Mouse (Mus musculus): ENCODE measurements around the gene Cpn1. TPM values are rescaled to one million over a fixed set of nuclear protein-coding genes. Genes with fewer than 3 reads are reported as not detected.

Cpn1 gene
- total and polyA plus RNA-seq, 2 experiments from 2014 or later: 0.58 to 0.84 TPM

DNA sequence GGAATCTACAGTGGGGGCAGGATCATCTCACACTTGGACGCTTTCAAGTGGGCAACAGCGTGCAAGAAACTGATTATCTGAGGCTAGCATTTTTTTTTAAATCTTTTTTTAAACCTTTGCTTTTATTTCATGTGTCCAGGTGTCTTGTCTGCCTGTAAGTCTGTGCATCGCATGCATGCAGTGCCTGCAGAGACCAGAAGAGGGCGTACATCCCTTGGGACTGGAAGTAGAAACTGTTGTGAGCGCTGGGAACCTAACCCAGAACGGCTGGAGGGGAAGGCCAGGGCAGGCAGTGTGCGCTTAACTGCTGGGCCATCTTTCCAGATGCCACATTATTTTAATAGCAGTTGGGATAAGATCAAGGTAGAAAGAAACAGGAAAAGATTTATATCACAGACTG lies 63.4 kb downstream of the Cpn1 start:
- no peak for ATAC-seq

DNA sequence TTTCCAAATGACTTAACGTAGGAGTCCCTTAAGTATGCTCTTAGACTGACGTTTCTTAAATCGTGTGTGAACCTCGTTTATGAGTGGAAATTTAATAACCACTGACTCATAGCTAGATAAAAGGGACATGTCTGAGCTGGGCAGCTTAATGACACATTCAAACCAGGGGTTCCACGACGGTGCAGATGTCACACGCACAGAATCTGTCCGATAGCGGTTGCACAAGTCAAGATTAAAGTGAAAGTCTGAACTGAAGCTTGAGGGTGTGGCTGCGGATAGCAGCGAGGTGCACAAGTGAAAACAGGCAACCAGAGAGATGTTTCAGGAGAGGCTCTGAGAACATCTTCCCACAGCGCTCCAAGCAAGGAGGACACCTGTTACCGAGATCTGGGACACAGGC lies 64.9 kb downstream of the Cpn1 start:
- Histone ChIP-seq H3K4me1 (ENCODE audit: insufficient read depth, low read length) (no peaks in the 10 kb centered on the region; the same call in 1 of the 2 replicates), H3K27ac (no peak overlapping the region), H3K4me2 (ENCODE audit: low read depth, low read length) (no peak overlapping the region), H3K9ac (replicated peaks; ENCODE audit: low read length) (no peak overlapping the region), H3K4me3 (ENCODE audit: low read length) (no peak overlapping the region), H3K9me3 (ENCODE audit: low read length) (no peaks in the 10 kb centered on the region), H3K36me3 (ENCODE audit: insufficient read depth, low read length) (no peaks in the 10 kb centered on the region), H3K27me3 (ENCODE audit: insufficient read depth, low read length) (no peaks in the 10 kb centered on the region)
- 70% methylated on average over 13 of the region's 13 CpGs for WGBS
- no peak for TF ChIP-seq CTCF (IDR thresholded peaks at IDR 0.05; ENCODE audit: low read depth)
- DNase-seq (ENCODE audit: low spot score) (no peak), ATAC-seq (no peak)

More for the DNA sequence above, 63.4 kb downstream of the Cpn1 start:
- H3K9ac ChIP-seq (replicated peaks; ENCODE audit: low read length): no peak overlapping the region
- H3K36me3 ChIP-seq (ENCODE audit: insufficient read depth, low read length): no peaks in the 10 kb centered on the region
- TF ChIP-seq CTCF (IDR thresholded peaks at IDR 0.05; ENCODE audit: low read depth): peak; percentile 42
- 90% methylated on average over 7 of the region's 7 CpGs for WGBS
- H3K4me3 ChIP-seq (ENCODE audit: low read length): no peak overlapping the region
- peaks cover 3% of the 10 kb centered on the region; the same call in 1 of the 2 replicates for H3K4me1 ChIP-seq (ENCODE audit: insufficient read depth, low read length)
- H3K27me3 ChIP-seq (ENCODE audit: insufficient read depth, low read length): no peaks in the 10 kb centered on the region
- H3K27ac ChIP-seq: no peak overlapping the region
- DNase-seq (ENCODE audit: low spot score): no peak
- no peaks in the 10 kb centered on the region for H3K9me3 ChIP-seq (ENCODE audit: low read length)
- no peak overlapping the region for H3K4me2 ChIP-seq (ENCODE audit: low read depth, low read length)

DNA sequence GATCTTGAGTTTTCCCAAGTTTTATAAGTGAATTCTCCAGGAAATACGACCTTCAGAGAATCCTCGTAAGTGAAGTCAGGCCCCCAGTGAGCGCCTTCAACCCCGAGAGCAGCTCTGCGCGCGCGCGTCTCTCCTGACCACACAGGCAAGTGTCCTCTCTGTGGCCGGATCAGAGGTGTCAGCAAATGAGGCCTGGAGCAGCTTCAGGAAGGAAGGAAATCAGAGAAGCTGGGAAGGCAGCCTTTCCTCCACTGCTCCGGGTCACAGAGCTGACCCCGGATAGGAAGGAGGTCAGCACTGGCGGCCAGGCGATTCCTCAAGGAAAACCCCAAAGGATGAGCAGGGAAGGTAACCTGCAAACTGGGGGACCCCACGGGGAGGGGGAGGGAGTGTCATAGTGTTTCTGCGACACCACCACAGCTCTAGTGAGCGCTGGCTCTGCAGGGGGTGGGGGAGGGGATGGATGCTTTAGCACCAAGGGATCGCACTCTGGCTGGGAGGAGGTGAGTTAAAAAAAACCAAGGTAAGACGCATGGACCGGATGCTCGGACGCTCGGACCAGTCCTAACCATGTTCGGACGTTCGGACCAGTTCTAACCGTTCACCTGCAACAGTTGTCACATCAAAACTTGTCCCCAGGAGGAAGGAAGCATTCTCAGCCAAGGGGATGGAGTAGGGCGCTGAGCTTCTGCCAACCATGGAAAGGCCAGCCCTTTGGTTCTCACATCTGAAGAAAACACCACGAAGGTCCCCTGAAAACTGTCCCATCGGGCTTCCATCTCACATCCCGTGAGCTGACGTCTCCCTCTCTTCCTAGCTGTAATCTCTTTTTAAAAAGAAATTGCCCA lies 65.7 kb downstream of the Cpn1 start:
- WGBS: 35% methylated on average over 32 of the region's 32 CpGs
- ATAC-seq: no peak
- Histone ChIP-seq H3K36me3 (ENCODE audit: insufficient read depth, low read length) (no peaks in the 10 kb centered on the region), H3K4me2 (ENCODE audit: low read depth, low read length) (peak overlapping the region; percentile 22; the same call in 1 of the 2 replicates), H3K4me1 (ENCODE audit: insufficient read depth, low read length) (no peaks in the 10 kb centered on the region), H3K9me3 (ENCODE audit: low read length) (no peaks in the 10 kb centered on the region), H3K9ac (replicated peaks; ENCODE audit: low read length) (no peak overlapping the region), H3K4me3 (ENCODE audit: low read length) (no peak overlapping the region), H3K27ac (no peak overlapping the region), H3K27me3 (ENCODE audit: insufficient read depth, low read length) (no peaks in the 10 kb centered on the region)
- no peak for DNase-seq (ENCODE audit: low spot score)
- no peak for TF ChIP-seq CTCF (IDR thresholded peaks at IDR 0.05; ENCODE audit: low read depth)

DNA sequence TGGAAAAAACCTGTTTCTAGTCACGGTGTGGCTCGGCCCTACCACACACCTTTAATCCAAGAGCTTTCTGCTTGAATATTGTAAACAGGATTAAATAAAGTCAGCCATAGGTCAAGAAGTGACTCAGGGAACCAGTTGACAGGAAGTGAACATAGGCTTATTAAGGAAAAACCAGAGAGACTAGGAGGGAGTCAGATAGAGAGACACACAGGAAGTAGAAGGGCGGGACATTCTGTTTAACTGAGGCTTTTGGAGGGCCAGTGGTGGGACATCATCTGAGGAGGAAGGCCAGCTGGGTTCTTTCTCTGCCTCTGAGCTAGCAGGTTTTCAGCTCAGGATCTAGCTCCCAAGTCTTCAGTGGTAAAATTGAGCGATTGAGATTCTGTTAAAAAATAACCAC lies 66.5 kb downstream of the Cpn1 start:
- H3K36me3 ChIP-seq (ENCODE audit: insufficient read depth, low read length): no peaks in the 10 kb centered on the region
- no peak overlapping the region for H3K4me3 ChIP-seq (ENCODE audit: low read length)
- H3K27me3 ChIP-seq (ENCODE audit: insufficient read depth, low read length): no peaks in the 10 kb centered on the region
- no peak overlapping the region for H3K9ac ChIP-seq (replicated peaks; ENCODE audit: low read length)
- DNase-seq (ENCODE audit: low spot score): no peak
- no peak overlapping the region for H3K4me2 ChIP-seq (ENCODE audit: low read depth, low read length)
- WGBS: 87% methylated on average over 4 of the region's 4 CpGs
- H3K9me3 ChIP-seq (ENCODE audit: low read length): no peaks in the 10 kb centered on the region
- no peak overlapping the region for H3K27ac ChIP-seq
- no peak for ATAC-seq
- TF ChIP-seq CTCF (IDR thresholded peaks at IDR 0.05; ENCODE audit: low read depth): no peak
- H3K4me1 ChIP-seq (ENCODE audit: insufficient read depth, low read length): no peaks in the 10 kb centered on the region

DNA sequence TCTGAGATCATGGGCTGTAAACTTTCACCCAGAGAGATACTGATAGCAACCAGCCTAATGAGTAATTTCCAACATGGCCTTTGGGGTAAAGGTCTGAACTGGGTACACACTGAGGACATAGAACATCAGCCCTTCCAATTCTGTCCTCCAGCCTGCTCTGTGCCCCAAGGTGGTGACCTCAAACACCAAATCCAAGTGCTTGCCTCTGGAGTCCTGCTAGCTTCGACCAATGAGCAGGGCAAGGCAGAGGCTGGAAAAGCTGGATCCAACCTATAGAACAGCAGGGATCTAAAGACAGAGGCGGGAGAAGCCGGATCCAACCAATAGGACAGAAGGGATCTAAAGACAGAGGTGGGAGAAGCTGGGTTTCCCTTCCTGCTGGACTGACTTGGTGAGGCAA lies 67.5 kb downstream of the Cpn1 start:
- H3K4me1 ChIP-seq (ENCODE audit: insufficient read depth, low read length): no peaks in the 10 kb centered on the region
- no peaks in the 10 kb centered on the region for H3K27me3 ChIP-seq (ENCODE audit: insufficient read depth, low read length)
- H3K4me2 ChIP-seq (ENCODE audit: low read depth, low read length): no peak overlapping the region
- DNase-seq (ENCODE audit: low spot score): no peak
- no peaks in the 10 kb centered on the region for H3K36me3 ChIP-seq (ENCODE audit: insufficient read depth, low read length)
- no peak overlapping the region for H3K4me3 ChIP-seq (ENCODE audit: low read length)
- no peak overlapping the region for H3K27ac ChIP-seq
- H3K9ac ChIP-seq (replicated peaks; ENCODE audit: low read length): no peak overlapping the region
- no peaks in the 10 kb centered on the region for H3K9me3 ChIP-seq (ENCODE audit: low read length)
- TF ChIP-seq CTCF (IDR thresholded peaks at IDR 0.05; ENCODE audit: low read depth): no peak
- ATAC-seq: no peak
- WGBS: 86% methylated on average over 3 of the region's 3 CpGs

DNA sequence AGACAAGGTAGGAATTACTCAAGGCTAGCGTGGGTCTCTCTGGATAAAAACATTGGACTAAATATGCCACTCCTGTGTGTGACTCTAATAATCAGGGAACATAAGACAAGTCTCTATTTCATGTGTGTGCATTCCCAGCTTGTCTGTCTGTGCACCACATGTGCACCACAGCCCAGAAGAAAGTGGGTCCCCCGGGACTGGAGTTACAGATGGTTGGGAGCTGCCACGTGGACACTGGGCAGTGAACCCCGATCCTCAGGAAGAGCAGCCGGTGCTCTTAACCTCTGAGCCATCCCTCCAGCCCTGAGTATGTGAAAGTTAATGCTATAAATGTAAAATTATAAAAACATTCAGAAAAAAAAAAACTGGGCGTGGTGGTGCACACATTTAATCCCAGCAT lies 68.6 kb downstream of the Cpn1 start:
- Histone ChIP-seq H3K4me3 (ENCODE audit: low read length) (no peak overlapping the region), H3K4me1 (ENCODE audit: insufficient read depth, low read length) (no peaks in the 10 kb centered on the region), H3K9ac (replicated peaks; ENCODE audit: low read length) (no peak overlapping the region), H3K36me3 (ENCODE audit: insufficient read depth, low read length) (no peaks in the 10 kb centered on the region), H3K27me3 (ENCODE audit: insufficient read depth, low read length) (no peaks in the 10 kb centered on the region), H3K27ac (no peak overlapping the region), H3K4me2 (ENCODE audit: low read depth, low read length) (no peak overlapping the region), H3K9me3 (ENCODE audit: low read length) (no peaks in the 10 kb centered on the region)
- DNase-seq (ENCODE audit: low spot score) (no peak), ATAC-seq (no peak)
- no peak for TF ChIP-seq CTCF (IDR thresholded peaks at IDR 0.05; ENCODE audit: low read depth)
- 81% methylated on average over 6 of the region's 6 CpGs for WGBS

DNA sequence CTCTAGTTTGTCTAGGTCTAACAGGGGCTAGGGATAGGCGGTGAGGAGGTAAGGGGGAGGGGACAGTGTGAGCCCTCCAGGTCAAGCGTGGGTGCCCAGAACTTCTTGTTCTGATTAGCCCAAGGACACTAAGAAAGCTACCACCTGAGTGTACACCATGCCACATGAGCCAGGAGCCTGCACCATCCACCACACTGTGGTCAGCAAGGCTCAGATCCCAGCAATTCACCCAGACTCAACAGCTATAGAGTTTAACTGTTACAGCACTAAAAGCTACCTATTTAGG lies 69.0 kb downstream of the Cpn1 start:
- ATAC-seq: no peak
- Histone ChIP-seq H3K27me3 (ENCODE audit: insufficient read depth, low read length) (no peaks in the 10 kb centered on the region), H3K4me1 (ENCODE audit: insufficient read depth, low read length) (no peaks in the 10 kb centered on the region), H3K36me3 (ENCODE audit: insufficient read depth, low read length) (no peaks in the 10 kb centered on the region), H3K27ac (no peak overlapping the region), H3K4me2 (ENCODE audit: low read depth, low read length) (no peak overlapping the region), H3K4me3 (ENCODE audit: low read length) (no peak overlapping the region), H3K9ac (replicated peaks; ENCODE audit: low read length) (no peak overlapping the region), H3K9me3 (ENCODE audit: low read length) (no peaks in the 10 kb centered on the region)
- WGBS: 88% methylated on average over 2 of the region's 2 CpGs
- DNase-seq (ENCODE audit: low spot score): no peak
- TF ChIP-seq CTCF (IDR thresholded peaks at IDR 0.05; ENCODE audit: low read depth): no peak

Data from hindbrain, postnatal 0 days (tissue).